In genomic region chr14:17606018-17606417, GRCm38 (mm10) we compare ENCODE assay signal across 26 mouse cellular contexts. TPM values are rescaled to one million over a fixed set of nuclear protein-coding genes. Genes with fewer than 3 reads are reported as not detected.
A peak's percentile ranks its signal among the peaks of the same experiment; 100 is the strongest.
DNase-seq lines count a peak whose midpoint lies in the region; ATAC-seq and TF ChIP-seq lines count a peak whose summit lies in the region.
"Had no signal": no experiment of that assay in that cellular context is flagged by ENCODE, and none has a peak within 500 bp of the region (broad histone marks: within the 10 kb centered on the region; RNA-seq: fewer than 3 reads in every experiment).

No protein-coding gene starts in this region.

- H3K27ac ChIP-seq in midbrain, embryonic 11.5 days (ENCODE audit: low read depth, low read length): no peak overlapping the region
- no peak overlapping the region for H3K27ac ChIP-seq in midbrain, postnatal 0 days (ENCODE audit: low read depth, low read length)
- H3K27ac ChIP-seq in midbrain, embryonic 13.5 days: no peak overlapping the region
- H3K27ac ChIP-seq in liver, embryonic 11.5 days (ENCODE audit: low read depth, low read length): no peak overlapping the region
- H3K27ac ChIP-seq: heart, embryonic 10.5 days; heart, embryonic 15.5 days; hindbrain, embryonic 13.5 days; limb, embryonic 13.5 days; liver, embryonic 12.5 days; stomach, embryonic 15.5 days had no signal

- no peaks in the 10 kb centered on the region for H3K27me3 ChIP-seq in midbrain, embryonic 11.5 days (ENCODE audit: control insufficient read depth, insufficient read depth, low read length)
- H3K27me3 ChIP-seq in midbrain, postnatal 0 days (ENCODE audit: insufficient read depth, low read length): no peaks in the 10 kb centered on the region
- no peaks in the 10 kb centered on the region for H3K27me3 ChIP-seq in midbrain, embryonic 13.5 days
- no peaks in the 10 kb centered on the region for H3K27me3 ChIP-seq in liver, embryonic 11.5 days (replicated peaks; ENCODE audit: control insufficient read depth, insufficient read depth, low read length)
- H3K27me3 ChIP-seq: heart, embryonic 15.5 days; hindbrain, embryonic 13.5 days; limb, embryonic 13.5 days; liver, embryonic 12.5 days; megakaryocyte, embryonic 14.5 days; stomach, embryonic 15.5 days had no signal

- no peak overlapping the region for H3K4me2 ChIP-seq in midbrain, embryonic 11.5 days
- H3K4me2 ChIP-seq in midbrain, postnatal 0 days (ENCODE audit: low read depth, low read length, poor library complexity, severe bottlenecking): no peak overlapping the region
- no peak overlapping the region for H3K4me2 ChIP-seq in midbrain, embryonic 13.5 days (replicated peaks)
- no peak overlapping the region for H3K4me2 ChIP-seq in liver, embryonic 11.5 days
- H3K4me2 ChIP-seq: heart, embryonic 15.5 days; hindbrain, embryonic 13.5 days; limb, embryonic 13.5 days; liver, embryonic 12.5 days; stomach, embryonic 15.5 days had no signal

- 36% methylated on average over 3 of the region's 3 CpGs for WGBS in midbrain, embryonic 11.5 days
- WGBS in midbrain, postnatal 0 days: 22% methylated on average over 3 of the region's 3 CpGs
- WGBS in midbrain, embryonic 13.5 days: 32% methylated on average over 3 of the region's 3 CpGs
- 67% methylated on average over 3 of the region's 3 CpGs for WGBS in liver, embryonic 11.5 days

- H3K9me3 ChIP-seq in midbrain, embryonic 11.5 days (ENCODE audit: control insufficient read depth, low read length): no peaks in the 10 kb centered on the region
- H3K9me3 ChIP-seq in midbrain, postnatal 0 days (ENCODE audit: low read length): no peaks in the 10 kb centered on the region
- H3K9me3 ChIP-seq in midbrain, embryonic 13.5 days: no peaks in the 10 kb centered on the region
- H3K9me3 ChIP-seq in liver, embryonic 11.5 days (ENCODE audit: control insufficient read depth, low read length): no peaks in the 10 kb centered on the region
- H3K9me3 ChIP-seq: heart, embryonic 10.5 days; heart, embryonic 15.5 days; hindbrain, embryonic 13.5 days; limb, embryonic 13.5 days; liver, embryonic 12.5 days; megakaryocyte, embryonic 14.5 days; stomach, embryonic 15.5 days had no signal

- peak; percentile 66 for ATAC-seq in midbrain, embryonic 11.5 days (ENCODE audit: low FRiP score)
- no peak for ATAC-seq in midbrain, postnatal 0 days (ENCODE audit: low FRiP score)
- ATAC-seq in midbrain, embryonic 13.5 days: peak; percentile 65
- ATAC-seq in liver, embryonic 11.5 days (replicated peaks; ENCODE audit: low FRiP score): no peak
- ATAC-seq: activated CD4-positive, CD25-positive, alpha-beta regulatory T cell, adult 4 months; inflammation-experienced regulatory T-cells, adult 6 months; liver, embryonic 12.5 days; liver, postnatal 0 days had no signal

- peaks cover 2% of the 10 kb centered on the region; the same call in 1 of the 2 replicates for H3K4me1 ChIP-seq in midbrain, embryonic 11.5 days (ENCODE audit: control insufficient read depth, insufficient read depth, low read length)
- H3K4me1 ChIP-seq in midbrain, postnatal 0 days (ENCODE audit: insufficient read depth, low read length): no peaks in the 10 kb centered on the region
- H3K4me1 ChIP-seq in midbrain, embryonic 13.5 days (replicated peaks): peaks cover 5% of the 10 kb centered on the region
- no peaks in the 10 kb centered on the region for H3K4me1 ChIP-seq in liver, embryonic 11.5 days (replicated peaks; ENCODE audit: control insufficient read depth, insufficient read depth, low read length)
- H3K4me1 ChIP-seq: heart, embryonic 10.5 days; heart, embryonic 15.5 days; hindbrain, embryonic 13.5 days; limb, embryonic 13.5 days; liver, embryonic 12.5 days; megakaryocyte, embryonic 14.5 days; stomach, embryonic 15.5 days had no signal

- no peak overlapping the region for H3K9ac ChIP-seq in midbrain, embryonic 11.5 days (ENCODE audit: low read length)
- H3K9ac ChIP-seq in midbrain, postnatal 0 days (replicated peaks; ENCODE audit: low read length, poor library complexity, severe bottlenecking): no peak overlapping the region
- no peak overlapping the region for H3K9ac ChIP-seq in midbrain, embryonic 13.5 days (replicated peaks)
- no peak overlapping the region for H3K9ac ChIP-seq in liver, embryonic 11.5 days (ENCODE audit: low read depth, low read length)
- H3K9ac ChIP-seq: heart, embryonic 15.5 days; hindbrain, embryonic 13.5 days; limb, embryonic 13.5 days; liver, embryonic 12.5 days; liver, postnatal 0 days; stomach, embryonic 15.5 days had no signal

- DNase-seq in midbrain, embryonic 11.5 days (ENCODE audit: low spot score, missing footprints): no peak
- no peak for DNase-seq in midbrain, postnatal 0 days (ENCODE audit: low spot score)
- DNase-seq in retina, adult 2 months (ENCODE audit: low read depth, low spot score): peak; percentile 75
- no peak for DNase-seq in adrenal gland, postnatal 14 days
- DNase-seq in liver, embryonic 11.5 days (ENCODE audit: low spot score): no peak
- DNase-seq: adrenal gland, adult 8-10 months; B cell, adult 2 months; cerebellum, adult 11-12 months; gastrocnemius, postnatal 14 days; heart, adult 11 months; kidney, adult 11 months; kidney, postnatal 14 days; liver, postnatal 0 days; lung, postnatal 36 days; right cerebral cortex, postnatal 25 days had no signal

- no peak for TF ChIP-seq CTCF in midbrain, postnatal 0 days (IDR thresholded peaks at IDR 0.05)

- H3K4me3 ChIP-seq in midbrain, embryonic 11.5 days (ENCODE audit: low read depth, low read length): no peak overlapping the region
- H3K4me3 ChIP-seq in midbrain, postnatal 0 days (ENCODE audit: low read depth, low read length): no peak overlapping the region
- H3K4me3 ChIP-seq in midbrain, embryonic 13.5 days (replicated peaks): no peak overlapping the region
- no peak overlapping the region for H3K4me3 ChIP-seq in liver, embryonic 11.5 days (ENCODE audit: low read depth, low read length)
- H3K4me3 ChIP-seq: erythroblast, embryonic 14.5 days; heart, embryonic 10.5 days; heart, embryonic 15.5 days; hindbrain, embryonic 13.5 days; limb, embryonic 13.5 days; liver, embryonic 12.5 days; megakaryocyte, embryonic 14.5 days; stomach, embryonic 15.5 days had no signal

- H3K36me3 ChIP-seq in midbrain, embryonic 11.5 days (ENCODE audit: control insufficient read depth, insufficient read depth, low read length): no peaks in the 10 kb centered on the region
- H3K36me3 ChIP-seq in midbrain, postnatal 0 days (ENCODE audit: insufficient read depth, low read length): no peaks in the 10 kb centered on the region
- H3K36me3 ChIP-seq in midbrain, embryonic 13.5 days: no peaks in the 10 kb centered on the region
- no peaks in the 10 kb centered on the region for H3K36me3 ChIP-seq in liver, embryonic 11.5 days (ENCODE audit: control insufficient read depth, insufficient read depth, low read length)
- H3K36me3 ChIP-seq: heart, embryonic 10.5 days; heart, embryonic 15.5 days; hindbrain, embryonic 13.5 days; limb, embryonic 13.5 days; liver, embryonic 12.5 days; stomach, embryonic 15.5 days had no signal

RNA-seq across cellular contexts. Expression of gene Thrb, which starts 54.0 kb away (rescaled TPM):
- 0.82 and 1.0 TPM in 2 replicates for polyA plus RNA-seq in midbrain, embryonic 11.5 days (2014; fragmentation: Nextera tagmentation; extraction: Ambion mirVana)
- total RNA-seq in midbrain, postnatal 0 days (2014; rRNA removed): 2.6 and 8.9 TPM in 2 replicates
- polyA plus RNA-seq in midbrain, postnatal 0 days (2015; fragmentation: Nextera tagmentation; extraction: Ambion mirVana): 1.8 and 2.1 TPM in 2 replicates
- polyA plus RNA-seq in midbrain, embryonic 13.5 days (2015; fragmentation: Nextera tagmentation; extraction: Ambion mirVana): 1.2 and 1.3 TPM in 2 replicates
- total RNA-seq in adrenal gland, postnatal 14 days (2021): 44.3 and 56.0 TPM in 2 replicates
- 1.5 and 1.7 TPM in 2 replicates for polyA plus RNA-seq in liver, embryonic 11.5 days (2014; fragmentation: Nextera tagmentation; extraction: Ambion mirVana)

Comparison
In these comparisons a context has a peak if more than half of its experiments do, and no peak if none do; other contexts are left out.
1. ATAC-seq: peak in midbrain, embryonic 11.5 days (single experiment) and midbrain, embryonic 13.5 days (single experiment); none in midbrain, postnatal 0 days (single experiment) and liver, embryonic 11.5 days (single experiment).